Mouse (Mus musculus) CD4-positive, CD25-positive, alpha-beta regulatory T cell, adult 4 months (primary cell): ENCODE results near the gene Gm10837. TPM values are rescaled to one million over a fixed set of nuclear protein-coding genes. Genes with fewer than 3 reads are reported as not detected.
A peak's percentile ranks its signal among the peaks of the same experiment; 100 is the strongest.

Source experiments
- ATAC-seq: one replicate; pipeline ENCODE4 v1.8.0; 2017
- polyA plus RNA-seq, 2 experiments: library from polyadenylated mRNA; unstranded; fragments of 100-300 nt; shearing (Covaris generic); gene quantifications; one replicate each; pipeline ENCODE4 v1.2.1; 2017

The Gm10837 gene
- polyA plus RNA-seq, 2 experiments from 2014 or later, result not detected

DNA sequence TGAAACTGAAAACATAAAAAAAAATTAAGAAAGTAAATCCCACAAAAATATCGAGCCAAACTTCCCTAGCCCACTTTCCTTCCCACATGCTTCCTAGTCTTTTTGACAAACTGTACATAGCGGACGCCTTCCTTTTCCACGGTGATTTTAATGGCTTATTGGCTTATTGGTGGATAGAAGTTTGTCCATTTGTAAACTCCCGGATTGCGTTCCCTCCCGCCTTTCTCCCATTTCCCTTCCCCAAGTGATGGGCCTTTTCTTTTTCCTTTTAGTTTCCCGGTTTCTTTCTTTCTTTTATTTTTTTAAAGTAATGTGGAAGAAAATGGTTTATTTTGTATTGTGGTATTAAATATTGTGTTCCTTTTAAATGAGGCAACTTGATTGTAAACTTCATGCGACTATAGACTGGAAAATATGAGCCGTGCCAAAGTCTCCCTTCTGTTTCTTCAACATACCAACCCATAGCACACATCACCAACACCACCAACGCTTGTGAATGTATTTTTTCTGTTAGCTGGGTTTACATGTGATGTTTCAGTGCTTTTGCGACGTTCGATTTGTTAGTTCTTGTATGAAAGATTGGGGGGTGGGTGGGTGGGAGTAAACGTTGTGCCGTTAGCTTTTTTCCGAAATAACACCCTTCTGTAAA lies 10.8 kb upstream of the Gm10837 start:
- no peak for ATAC-seq

GRCm38 (mm10) chr14:122480355-122480754 lies 10.0 kb upstream of the Gm10837 start:
- no peak for ATAC-seq

GRCm38 (mm10) chr14:122481181-122481580 lies 9.2 kb upstream of the Gm10837 start:
- ATAC-seq, result no peak

- ATAC-seq, result no peak
Observed at GRCm38 (mm10) chr14:122482081-122483023, 8.0 kb upstream of the Gm10837 start.

DNA sequence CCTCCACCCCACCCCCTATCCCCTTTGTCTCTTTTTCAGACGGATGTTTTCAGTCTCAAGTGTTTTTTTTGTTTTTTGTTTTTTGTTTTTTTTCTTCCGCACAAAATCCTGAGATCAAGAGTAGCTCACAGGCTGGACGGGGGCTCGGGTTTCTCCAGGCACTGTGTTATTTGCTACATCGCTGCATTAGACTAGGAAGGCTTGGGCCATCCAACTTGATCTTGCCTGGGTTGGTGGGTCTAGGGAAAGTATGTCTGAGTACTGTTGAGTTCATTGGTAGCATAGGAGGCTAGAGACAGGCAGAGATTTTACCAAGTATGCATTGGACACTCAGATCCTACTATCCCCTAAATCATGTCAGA lies 7.4 kb upstream of the Gm10837 start:
- ATAC-seq, result no peak

DNA sequence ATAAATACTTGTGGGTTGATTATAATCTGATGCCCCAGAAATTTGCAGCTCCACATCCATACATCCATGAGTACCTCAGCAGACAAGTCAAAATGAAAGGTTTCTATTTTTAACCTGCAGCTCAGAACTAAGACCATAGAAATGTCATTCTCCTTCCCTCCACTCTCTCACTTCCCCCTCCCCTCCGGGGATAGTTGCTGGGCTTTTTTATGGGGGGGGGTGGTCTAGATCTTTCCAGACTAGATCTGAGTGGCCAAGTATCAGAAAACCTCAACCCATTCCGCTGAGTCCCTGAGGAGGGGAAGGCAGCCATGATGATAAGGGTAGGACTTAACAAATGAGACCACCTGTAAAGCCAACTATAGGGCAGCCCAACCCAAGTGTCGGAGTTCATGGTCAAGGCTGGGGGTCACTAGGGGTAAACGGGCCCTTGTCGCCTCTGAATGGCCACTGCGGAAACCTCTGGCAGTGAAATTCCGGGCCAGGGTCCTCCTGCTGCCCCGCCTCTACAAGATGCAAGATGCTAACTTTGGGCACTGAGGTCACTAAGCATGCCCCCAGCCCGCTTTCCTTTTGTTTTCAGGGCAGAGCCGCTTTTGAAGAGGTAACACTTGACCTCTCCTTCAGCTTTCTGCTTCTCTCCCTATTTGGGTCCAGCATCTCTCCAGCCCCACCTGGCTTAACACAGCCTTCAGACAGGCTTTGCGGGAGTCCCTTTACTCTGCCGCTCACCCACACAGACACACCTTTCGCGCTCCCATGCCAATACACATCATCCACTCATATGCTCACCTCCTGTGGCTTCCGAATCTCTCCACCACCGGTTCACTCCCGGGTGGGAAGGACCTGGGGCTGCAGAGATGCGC lies 6.6 kb upstream of the Gm10837 start:
- no peak for ATAC-seq

DNA sequence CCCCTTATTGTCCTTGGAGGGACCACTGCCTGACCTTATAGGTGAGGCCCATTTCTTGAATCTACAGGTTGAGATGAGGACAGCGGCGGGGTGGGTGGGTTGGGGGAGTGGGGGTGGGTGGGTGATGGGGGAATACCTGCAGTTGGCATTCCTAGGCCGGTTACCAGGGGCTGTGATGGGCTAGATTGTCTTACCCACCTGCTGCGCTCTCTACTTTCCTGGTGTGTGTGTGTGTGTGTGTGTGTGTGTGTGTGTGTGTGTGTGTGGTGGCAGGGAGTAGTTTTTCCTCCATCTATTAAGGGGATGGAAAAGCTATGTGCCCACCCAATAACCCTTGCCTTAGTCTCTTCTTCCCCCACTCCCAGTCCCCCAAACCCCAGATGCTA lies 5.9 kb upstream of the Gm10837 start:
- no peak for ATAC-seq

- no peak for ATAC-seq
Observed at GRCm38 (mm10) chr14:122484844-122485551, 5.4 kb upstream of the Gm10837 start.

- ATAC-seq, result no peak
Observed at GRCm38 (mm10) chr14:122485635-122486181, 4.7 kb upstream of the Gm10837 start.

DNA sequence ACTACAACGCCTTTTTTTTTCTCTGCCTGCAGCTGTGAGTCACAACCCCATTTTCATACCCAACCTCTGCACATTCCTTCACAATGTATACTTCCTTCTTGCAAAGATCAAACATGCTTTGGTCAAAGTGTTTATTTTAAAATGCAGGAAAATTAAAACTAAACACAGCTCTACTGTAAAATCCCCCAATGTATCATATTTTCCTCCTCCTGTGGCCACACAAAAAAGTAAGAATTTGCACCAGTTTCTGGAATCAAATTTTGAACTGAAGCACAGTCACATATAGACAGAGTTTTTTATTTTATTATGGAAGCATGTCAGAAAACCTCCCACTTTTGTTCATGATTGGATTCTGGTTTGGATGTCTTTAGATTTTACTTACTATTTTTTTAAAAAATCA lies 3.8 kb upstream of the Gm10837 start:
- ATAC-seq, result no peak

- no peak for ATAC-seq
Observed at GRCm38 (mm10) chr14:122487366-122487765, 3.0 kb upstream of the Gm10837 start.

- no peak for ATAC-seq
Observed at GRCm38 (mm10) chr14:122489041-122489440, 1.3 kb upstream of the Gm10837 start.

GRCm38 (mm10) chr14:122489686-122490414 lies 536 bp upstream of the Gm10837 start:
- ATAC-seq, result no peak

- ATAC-seq, result no peak
Observed at GRCm38 (mm10) chr14:122491521-122491920, 1.1 kb downstream of the Gm10837 start.

- no peak for ATAC-seq
Observed at GRCm38 (mm10) chr14:122492015-122492414, 1.6 kb downstream of the Gm10837 start.

DNA sequence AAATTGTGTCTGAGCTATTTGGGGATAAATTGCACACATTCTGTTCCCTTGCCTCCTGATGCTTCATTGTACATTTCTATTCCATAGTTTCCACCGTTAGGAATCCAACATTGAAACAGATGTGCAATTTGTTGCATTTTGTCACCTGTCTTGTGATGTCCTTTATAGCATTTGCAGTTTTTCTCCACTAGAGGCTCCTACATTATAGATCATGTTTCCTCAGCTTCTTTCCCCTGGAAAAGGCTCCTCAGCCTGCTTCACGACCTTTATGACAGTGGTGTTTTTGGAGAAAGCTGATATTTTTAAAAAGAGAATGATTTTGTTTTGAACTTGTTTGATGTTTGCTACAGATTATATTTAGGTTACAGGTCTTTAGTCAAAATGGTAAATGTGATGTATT lies 18.7 kb downstream of the Gm10837 start:
- ATAC-seq, result no peak

GRCm38 (mm10) chr14:122511519-122511918 lies 21.1 kb downstream of the Gm10837 start:
- ATAC-seq, result no peak

GRCm38 (mm10) chr14:122513511-122514036 lies 23.2 kb downstream of the Gm10837 start:
- ATAC-seq, result no peak

GRCm38 (mm10) chr14:122528475-122528874 lies 38.1 kb downstream of the Gm10837 start:
- no peak for ATAC-seq

DNA sequence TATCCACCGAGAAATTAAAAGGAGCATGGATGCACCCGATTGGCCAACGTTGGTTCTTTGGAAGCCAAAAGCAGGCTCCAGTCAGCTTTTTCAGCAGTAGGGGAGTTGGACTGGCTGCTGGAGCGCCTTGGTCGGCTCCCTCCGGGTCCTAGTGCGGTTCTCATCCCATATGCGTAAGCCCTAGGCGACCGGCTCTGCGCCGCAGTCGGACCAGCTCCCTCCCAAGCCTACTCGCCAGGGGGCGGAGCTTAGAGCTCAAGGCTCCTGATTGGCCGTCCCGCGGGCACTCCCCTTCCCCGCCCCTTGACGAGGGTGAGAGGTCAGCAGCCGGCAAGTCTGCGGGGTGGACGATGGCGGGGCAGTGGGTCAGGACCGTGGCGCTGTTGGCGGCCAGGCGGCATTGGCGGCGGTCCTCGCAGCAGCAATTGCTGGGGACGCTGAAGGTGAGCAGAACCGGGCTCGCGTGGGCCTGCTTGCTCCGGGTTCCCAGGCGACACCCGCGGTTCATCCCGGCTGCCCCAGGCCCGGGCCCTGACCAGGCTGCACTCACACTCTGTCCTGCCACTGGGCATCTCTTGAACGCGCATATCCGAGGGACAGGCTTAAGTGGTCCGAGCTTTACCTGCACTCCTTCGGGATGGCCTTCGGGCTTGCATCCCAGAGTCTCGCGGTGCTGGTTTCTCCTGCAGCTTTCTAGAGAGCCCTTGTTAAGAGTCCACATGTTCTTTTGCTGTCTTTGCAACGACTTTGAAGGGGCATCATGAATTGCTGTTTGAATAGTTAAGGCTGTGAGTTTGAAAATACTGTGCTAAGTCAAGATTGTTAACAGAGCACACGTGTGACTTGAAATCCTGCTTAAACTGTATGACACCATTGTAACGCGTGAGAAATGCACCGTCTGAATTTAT lies 43.9 kb downstream of the Gm10837 start, which contains the start of gene Pcca:
Gene Pcca, plus strand, starts transcription at position 308 of the 908 bp plus-strand sequence.
- peak; percentile 97 for ATAC-seq
